Mouse (Mus musculus) lung, postnatal 0 days (tissue): ENCODE data around the gene Anapc13. TPM values are rescaled to one million over a fixed set of nuclear protein-coding genes. Genes with fewer than 3 reads are reported as not detected.
A peak's percentile ranks its signal among the peaks of the same experiment; 100 is the strongest.

Source experiments
- ATAC-seq: fragments of 200-750 bp; cut with Nextera tagmentation; 2 replicates; pipeline ENCODE4 v1.8.0; 2017; ENCODE audit warnings: moderate library complexity
- DNase-seq: peaks from one replicate; pipeline ENCODE4 v3.0.0-alpha.2; 2016; ENCODE audit warnings: low spot score
- H3K27ac ChIP-seq: fragments of 300-500 bp; sonication (generic); 2 replicates; pipeline ENCODE4 v1.5.1; 2014; ENCODE audit warnings: antibody characterized with exemption, mild to moderate bottlenecking, low read length, mixed read lengths
- H3K27me3 ChIP-seq: fragments of 300-500 bp; sonication (generic); replicated peaks from 2 replicates; pipeline ENCODE4 v1.6.1; 2014; ENCODE audit warnings: low read length, mixed read lengths; ENCODE audit not compliant: insufficient read depth
- H3K36me3 ChIP-seq: fragments of 300-500 bp; sonication (generic); 2 replicates; pipeline ENCODE4 v1.6.1; 2014; ENCODE audit warnings: low read length, mixed read lengths; ENCODE audit not compliant: insufficient read depth
- H3K4me1 ChIP-seq: fragments of 300-500 bp; sonication (generic); 2 replicates; pipeline ENCODE4 v1.6.1; 2014; ENCODE audit warnings: antibody characterized with exemption, low read depth, low read length, mixed read lengths; ENCODE audit not compliant: insufficient read depth
- H3K4me2 ChIP-seq: fragments of 300-500 bp; sonication (generic); replicated peaks from 2 replicates; pipeline ENCODE4 v1.6.1; 2014; ENCODE audit warnings: low read depth, mild to moderate bottlenecking, low read length, moderate library complexity, mixed read lengths
- H3K4me3 ChIP-seq: fragments of 300-500 bp; sonication (generic); 2 replicates; pipeline ENCODE4 v1.5.1; 2014; ENCODE audit warnings: low read depth, low read length
- H3K9ac ChIP-seq: fragments of 300-500 bp; sonication (generic); replicated peaks from 2 replicates; pipeline ENCODE4 v1.6.1; 2014; ENCODE audit warnings: low read depth, mild to moderate bottlenecking
- H3K9me3 ChIP-seq: fragments of 300-500 bp; sonication (generic); 2 replicates; pipeline ENCODE4 v1.6.1; 2016; ENCODE audit warnings: low read length, mixed read lengths
- CTCF ChIP-seq: IDR thresholded peaks from 2 replicates; pipeline ENCODE4 v1.5.1; 2016; ENCODE audit warnings: antibody characterized with exemption, mild to moderate bottlenecking
- EP300 ChIP-seq: IDR thresholded peaks from 2 replicates; pipeline ENCODE4 v1.6.1; 2016; ENCODE audit warnings: antibody characterized with exemption, mild to moderate bottlenecking, control low read depth
- WGBS: fragments of 180-500 bp; shearing (Covaris S2); extraction: QIAGEN DNeasy Blood & Tissue Kit; methylation state at CpG from one replicate; pipeline ENCODE4 v1.1.7; 2014; 5-methylcytosine and 5-hydroxymethylcytosine counted together
- polyA plus RNA-seq: library from polyadenylated mRNA; unstranded; fragments of >200 nt; fragmentation: Nextera tagmentation; extraction: Ambion mirVana; gene quantifications from 2 replicates; pipeline ENCODE4 v1.2.1, GENCODE M21; 2015

Gene Anapc13
- polyA plus RNA-seq, 1 experiment from 2014 or later = 151 TPM

- H3K27me3 ChIP-seq = no peaks in the 10 kb centered on the region
- DNase-seq = peak; percentile 57
- 52% methylated on average over 6 of the region's 6 CpGs for WGBS
Observed at GRCm38 (mm10) chr9:102641531-102641930, 15.4 kb downstream of the Anapc13 start.

GRCm38 (mm10) chr9:102643071-102643485, 17.0 kb downstream of the Anapc13 start:
- no peak overlapping the region for H3K4me3 ChIP-seq
- H3K27me3 ChIP-seq = no peaks in the 10 kb centered on the region
- no peaks in the 10 kb centered on the region for H3K9me3 ChIP-seq
- no peak overlapping the region for H3K9ac ChIP-seq
- no peak overlapping the region for H3K4me2 ChIP-seq
- H3K27ac ChIP-seq = peak overlapping the region; percentile 87
- 13% methylated on average over 8 of the region's 8 CpGs for WGBS
- peaks cover 14% of the 10 kb centered on the region for H3K4me1 ChIP-seq
- peak; percentile 33 for ATAC-seq
- TF ChIP-seq CTCF = no peak
- TF ChIP-seq EP300 = no peak; the same call in 1 of the 2 replicates
- no peaks in the 10 kb centered on the region for H3K36me3 ChIP-seq
- DNase-seq = peak; percentile 33

More at GRCm38 (mm10) chr9:102641531-102641930, 15.4 kb downstream of the Anapc13 start:
- Histone ChIP-seq H3K9me3 (no peaks in the 10 kb centered on the region), H3K9ac (no peak overlapping the region), H3K4me3 (no peak overlapping the region), H3K27ac (no peak overlapping the region), H3K4me2 (no peak overlapping the region), H3K4me1 (peaks cover 21% of the 10 kb centered on the region), H3K36me3 (no peaks in the 10 kb centered on the region)
- ATAC-seq = no peak
- TF ChIP-seq EP300 = no peak
- no peak for TF ChIP-seq CTCF

GRCm38 (mm10) chr9:102643486-102644101, 17.5 kb downstream of the Anapc13 start:
- Histone ChIP-seq H3K4me2 (peak overlapping the region; percentile 37; the same call in 1 of the 2 replicates), H3K9ac (no peak overlapping the region; the same call in 1 of the 2 replicates), H3K9me3 (no peaks in the 10 kb centered on the region), H3K4me3 (peak overlapping the region; percentile 19; the same call in 1 of the 2 replicates), H3K4me1 (peaks cover 14% of the 10 kb centered on the region), H3K27me3 (no peaks in the 10 kb centered on the region), H3K27ac (peak overlapping the region; percentile 87), H3K36me3 (no peaks in the 10 kb centered on the region)
- TF ChIP-seq CTCF (0 out of 2 replicates have a peak, but pooled peaks have one; percentile 8), EP300 (peak; percentile 55; the same call in 1 of the 2 replicates)
- 8% methylated on average over 10 of the region's 10 CpGs for WGBS
- ATAC-seq = peak; percentile 93
- peak; percentile 97 for DNase-seq

GRCm38 (mm10) chr9:102645119-102645695, 19.1 kb downstream of the Anapc13 start:
- no peaks in the 10 kb centered on the region for H3K9me3 ChIP-seq
- H3K27ac ChIP-seq = peak overlapping the region; percentile 87; the same call in 1 of the 2 replicates
- H3K27me3 ChIP-seq = no peaks in the 10 kb centered on the region
- 64% methylated on average over 3 of the region's 3 CpGs for WGBS
- H3K9ac ChIP-seq = no peak overlapping the region
- no peak for TF ChIP-seq EP300
- no peaks in the 10 kb centered on the region for H3K36me3 ChIP-seq
- DNase-seq = no peak
- peaks cover 14% of the 10 kb centered on the region for H3K4me1 ChIP-seq
- no peak for ATAC-seq
- H3K4me2 ChIP-seq = no peak overlapping the region
- H3K4me3 ChIP-seq = no peak overlapping the region

- H3K4me3 ChIP-seq = no peak overlapping the region
- WGBS = 69% methylated on average over 6 of the region's 6 CpGs
- no peaks in the 10 kb centered on the region for H3K9me3 ChIP-seq
- TF ChIP-seq CTCF (no peak), EP300 (peak; percentile 44; the same call in 1 of the 2 replicates)
- no peaks in the 10 kb centered on the region for H3K27me3 ChIP-seq
- no peak overlapping the region for H3K4me2 ChIP-seq
- no peaks in the 10 kb centered on the region for H3K36me3 ChIP-seq
- no peak overlapping the region for H3K9ac ChIP-seq
- DNase-seq (no peak), ATAC-seq (no peak)
- peaks cover 14% of the 10 kb centered on the region for H3K4me1 ChIP-seq
- H3K27ac ChIP-seq = no peak overlapping the region
Observed at GRCm38 (mm10) chr9:102647010-102647409, 20.9 kb downstream of the Anapc13 start.

GRCm38 (mm10) chr9:102649917-102650527, 23.9 kb downstream of the Anapc13 start:
- H3K27me3 ChIP-seq = no peaks in the 10 kb centered on the region
- H3K27ac ChIP-seq = no peak overlapping the region; the same call in 1 of the 2 replicates
- no peaks in the 10 kb centered on the region for H3K36me3 ChIP-seq
- H3K4me2 ChIP-seq = no peak overlapping the region
- TF ChIP-seq EP300 = peak; percentile 64; the same call in 1 of the 2 replicates
- TF ChIP-seq CTCF = no peak
- H3K4me1 ChIP-seq = no peaks in the 10 kb centered on the region
- H3K9ac ChIP-seq = no peak overlapping the region
- ATAC-seq (peak; percentile 72), DNase-seq (peak; percentile 90)
- H3K4me3 ChIP-seq = no peak overlapping the region
- 35% methylated on average over 17 of the region's 17 CpGs for WGBS
- H3K9me3 ChIP-seq = no peaks in the 10 kb centered on the region
